Mouse (Mus musculus) B cell, adult 67 days (primary cell): ENCODE results near the gene Itch. TPM values are rescaled to one million over a fixed set of nuclear protein-coding genes. Genes with fewer than 3 reads are reported as not detected.

ENCODE experiments used
- total RNA-seq, 2 experiments: library from RNA; stranded (reverse); gene quantifications; 4 replicates each; pipeline ENCODE4 v1.2.4; 2023

Gene Itch
- total RNA-seq: 100 to 1,000 TPM; 108 to 118 TPM

GRCm38 (mm10) chr2:155133011-155133976 is at the start of gene Itch:
Itch (plus strand) TSS chr2:155133509.

GRCm38 (mm10) chr2:155236362-155236992 is 103.2 kb downstream of the Itch start, which contains the start of gene Dynlrb1:
Dynlrb1 (plus strand) TSS chr2:155236533.

GRCm38 (mm10) chr2:155276195-155276594 is 142.9 kb downstream of the Itch start, which contains the start of gene Map1lc3a:
Map1lc3a (plus strand) TSS chr2:155276297.

Other genes starting within 250 kb of the Itch start
- gene Eif2s2, start 240.6 kb upstream of the Itch start, total RNA-seq: 10 to 100 TPM; 84.5 to 86.1 TPM
- gene Gm14226, start 115.2 kb upstream of the Itch start, total RNA-seq: under 1 TPM in 1 of 2 experiments, not detected in 1; 0.20 TPM
- gene Ahcy, start 59.0 kb upstream of the Itch start, total RNA-seq: 10 to 100 TPM; 27.9 to 33.0 TPM
- gene Dynlrb1, start 103.0 kb downstream of the Itch start, total RNA-seq: 10 to 100 TPM; 84.0 to 92.0 TPM
- 10 to 100 TPM; 33.3 to 33.5 TPM for gene Map1lc3a, start 142.8 kb downstream of the Itch start, total RNA-seq
- gene Pigu, start 223.9 kb downstream of the Itch start, total RNA-seq: 10 to 100 TPM; 29.9 to 31.4 TPM
- gene Trp53inp2, start 247.6 kb downstream of the Itch start, total RNA-seq: 100 to 1,000 TPM; 255 to 339 TPM